Mouse (Mus musculus): ENCODE results near the gene Tex46.

Gene Tex46

GRCm38 (mm10) chr4:136610387-136610856 lies at the start of gene Tex46:
Gene Tex46 (plus strand): TSS chr4:136610437.
- DNase-seq (ENCODE audit: low read depth), result no peak

DNA sequence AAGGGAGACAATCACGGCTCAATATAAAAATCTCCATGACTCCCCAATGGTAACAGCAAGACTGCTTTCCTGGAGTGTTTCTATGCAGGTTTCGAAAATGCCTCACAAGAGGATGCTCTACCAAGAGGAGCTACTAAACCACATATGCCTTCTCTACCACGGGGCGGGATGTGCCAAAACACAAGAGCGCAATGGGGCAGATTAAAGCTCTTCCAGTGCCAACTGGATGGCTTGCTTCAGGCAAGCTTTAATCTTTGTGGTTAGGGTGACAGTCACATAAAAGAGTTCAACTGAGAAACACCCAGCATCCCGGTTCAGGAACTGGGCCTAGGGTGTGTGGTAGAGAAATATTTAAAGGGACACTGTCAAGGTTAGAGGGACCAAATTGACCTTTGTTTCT lies 47.5 kb upstream of the Tex46 start:
- DNase-seq (ENCODE audit: low read depth), result no peak

- peak; percentile 44 for DNase-seq (ENCODE audit: low read depth)
Measured at GRCm38 (mm10) chr4:136568629-136569028, 41.6 kb upstream of the Tex46 start.

GRCm38 (mm10) chr4:136569998-136570397 lies 40.2 kb upstream of the Tex46 start:
- DNase-seq (ENCODE audit: low read depth), result peak; percentile 79

DNA sequence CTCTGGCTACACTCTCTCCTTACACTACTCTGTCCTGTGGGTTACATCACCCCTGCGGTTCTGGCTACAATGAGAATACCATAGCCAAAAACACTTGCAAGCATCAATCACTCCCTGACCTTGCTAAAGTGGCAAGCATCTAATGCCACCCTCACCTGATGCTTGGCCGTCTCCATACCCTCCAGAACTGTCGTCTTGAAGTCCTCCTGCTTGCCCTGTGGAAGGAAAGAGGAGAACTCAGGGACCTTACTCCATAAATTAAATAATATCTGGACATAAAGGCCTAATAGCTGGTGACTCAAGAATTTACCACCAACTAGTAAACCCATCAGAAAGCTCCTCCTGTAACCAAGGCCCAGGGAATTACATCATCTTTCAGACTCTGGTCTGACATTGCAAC lies 28.4 kb upstream of the Tex46 start:
- DNase-seq (ENCODE audit: low read depth), result no peak

DNA sequence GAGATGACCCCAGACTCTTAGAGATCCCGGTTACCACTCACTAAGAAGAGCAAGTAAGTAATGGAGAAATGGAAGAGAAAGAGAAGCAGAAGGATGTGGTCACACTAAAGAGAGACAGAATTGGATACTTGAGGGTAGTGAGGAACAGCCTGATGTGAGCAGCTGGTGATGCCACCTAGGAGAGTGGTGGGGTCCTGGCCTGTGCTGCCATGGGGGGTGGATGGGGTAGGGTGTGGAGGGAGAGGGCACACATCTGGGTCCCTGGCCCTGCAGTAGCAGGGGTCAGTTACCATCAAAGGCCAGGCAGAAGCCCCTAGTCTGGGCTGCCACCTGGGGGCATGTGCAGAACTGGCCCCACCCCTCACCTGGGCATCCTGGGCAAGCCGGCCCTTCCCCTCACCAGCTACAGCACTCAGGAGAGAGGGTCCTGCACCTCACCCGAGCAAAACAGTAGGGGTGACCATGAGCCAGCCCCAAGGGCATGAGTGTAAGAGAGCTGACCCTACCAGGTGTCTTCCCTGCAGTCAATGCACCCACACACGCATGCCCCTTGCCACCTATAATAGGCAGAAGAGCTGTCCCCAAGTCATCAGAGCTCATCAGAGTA lies 22.9 kb upstream of the Tex46 start:
- no peak for DNase-seq (ENCODE audit: low read depth)

- DNase-seq (ENCODE audit: low read depth), result no peak
Measured at GRCm38 (mm10) chr4:136588003-136588402, 22.2 kb upstream of the Tex46 start.

DNA sequence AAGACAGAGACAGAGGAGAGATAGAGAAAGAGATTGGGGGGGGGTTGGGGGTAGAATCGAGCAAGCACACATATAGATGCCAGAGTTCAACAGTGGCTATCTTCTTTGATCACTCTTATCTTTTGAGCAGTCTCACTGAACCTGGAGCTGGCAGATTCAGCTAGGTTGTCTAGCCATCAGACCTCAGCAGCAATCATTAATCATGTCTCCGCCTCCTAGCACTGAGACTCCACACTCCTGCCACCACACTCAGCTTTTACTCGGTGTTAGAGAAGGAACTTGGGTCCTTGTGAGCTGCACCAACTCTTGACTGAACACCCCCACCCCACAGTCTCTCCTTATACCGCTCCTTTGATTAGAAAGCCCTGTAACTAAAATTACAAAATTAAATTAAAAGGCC lies 18.1 kb upstream of the Tex46 start:
- DNase-seq (ENCODE audit: low read depth), result no peak

DNA sequence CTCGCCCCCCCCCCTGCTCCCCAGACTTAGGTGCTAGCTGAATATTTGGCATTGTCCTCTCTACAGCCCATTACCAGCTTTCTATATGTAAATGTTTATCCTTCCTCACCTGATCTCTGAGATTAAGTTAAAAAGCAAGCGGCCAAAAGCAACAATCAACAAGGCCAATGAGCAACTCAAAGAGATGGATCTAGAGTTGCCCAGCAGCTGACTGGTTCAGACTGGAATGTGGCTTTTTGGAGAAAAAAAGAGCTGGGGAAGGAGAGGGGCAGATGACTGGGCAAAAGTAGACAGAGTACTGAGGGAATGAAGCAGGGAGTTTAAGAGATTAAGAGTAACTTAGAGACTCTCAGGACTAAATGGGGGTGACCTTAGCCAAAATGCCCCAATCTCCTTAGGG lies 16.2 kb upstream of the Tex46 start:
- DNase-seq (ENCODE audit: low read depth), result no peak

- no peak for DNase-seq (ENCODE audit: low read depth)
Measured at GRCm38 (mm10) chr4:136595221-136595620, 15.0 kb upstream of the Tex46 start.

- DNase-seq (ENCODE audit: low read depth), result no peak
Measured at GRCm38 (mm10) chr4:136598268-136598876, 11.9 kb upstream of the Tex46 start.

DNA sequence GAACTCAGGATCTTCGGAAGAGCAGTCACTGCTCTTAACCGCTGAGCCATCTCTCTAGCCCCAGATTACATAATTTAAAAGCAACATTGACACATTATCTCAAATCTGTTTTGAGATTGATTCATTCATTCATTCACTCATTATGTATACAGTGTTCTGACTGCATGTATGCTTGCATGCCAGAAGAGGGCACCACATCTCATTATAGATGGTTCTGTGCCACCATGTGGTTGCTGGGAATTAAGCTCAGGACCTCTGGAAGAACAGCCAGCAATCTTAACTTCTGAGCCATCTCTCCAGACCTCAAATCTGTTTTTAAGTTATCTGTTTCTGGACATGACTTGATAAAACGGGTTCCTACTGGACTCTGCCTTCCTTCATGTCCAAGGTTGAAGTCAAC lies 10.4 kb upstream of the Tex46 start:
- peak; percentile 35 for DNase-seq (ENCODE audit: low read depth)

- no peak for DNase-seq (ENCODE audit: low read depth)
Measured at GRCm38 (mm10) chr4:136600536-136600935, 9.7 kb upstream of the Tex46 start.

DNA sequence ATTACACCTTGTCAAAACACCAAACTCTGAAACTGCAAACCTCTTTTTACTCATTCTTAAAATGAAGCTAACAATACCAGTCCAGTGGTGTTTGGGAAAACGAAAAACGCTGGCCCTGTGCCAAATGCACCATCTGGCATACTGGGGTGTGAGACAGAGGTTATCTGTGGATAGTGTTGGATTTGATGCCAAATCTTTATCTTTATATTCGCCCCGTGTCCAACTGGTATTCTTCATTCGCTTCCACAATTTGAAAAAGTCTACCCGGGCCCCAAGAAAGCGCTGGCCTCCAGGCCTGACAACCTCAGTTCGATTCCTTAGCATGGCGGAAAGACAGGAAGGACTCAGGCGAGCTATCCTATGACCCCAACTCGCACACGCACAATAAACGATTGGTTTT lies 8.8 kb upstream of the Tex46 start:
- DNase-seq (ENCODE audit: low read depth), result peak; percentile 61

DNA sequence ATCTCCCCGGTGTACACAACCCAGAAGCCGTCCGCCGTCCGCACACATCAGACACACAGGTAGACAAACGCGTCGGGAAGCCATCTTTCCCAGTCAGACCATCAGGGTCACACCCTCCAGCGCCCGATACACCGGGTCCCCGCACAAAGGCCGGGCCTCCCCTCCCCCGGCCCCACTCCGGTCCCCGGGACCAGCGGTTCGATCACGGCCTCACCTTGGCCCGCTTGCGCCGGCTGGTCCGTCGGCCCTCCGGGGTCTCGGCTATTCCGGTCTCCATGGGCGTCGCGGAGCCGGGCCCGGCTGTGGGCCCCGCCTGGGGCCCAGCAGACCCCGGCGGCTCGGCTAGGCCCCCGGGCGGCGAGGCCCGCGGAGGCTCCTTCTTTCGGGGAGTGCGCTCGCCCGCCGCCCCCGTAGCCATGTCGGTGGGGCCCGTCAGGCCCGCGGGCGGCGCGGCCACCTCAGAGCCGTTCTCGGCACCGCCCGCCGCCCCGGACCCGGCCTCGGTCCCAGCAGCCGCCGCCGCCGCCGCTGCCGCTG lies 8.2 kb upstream of the Tex46 start:
- peak; percentile 70 for DNase-seq (ENCODE audit: low read depth)

DNA sequence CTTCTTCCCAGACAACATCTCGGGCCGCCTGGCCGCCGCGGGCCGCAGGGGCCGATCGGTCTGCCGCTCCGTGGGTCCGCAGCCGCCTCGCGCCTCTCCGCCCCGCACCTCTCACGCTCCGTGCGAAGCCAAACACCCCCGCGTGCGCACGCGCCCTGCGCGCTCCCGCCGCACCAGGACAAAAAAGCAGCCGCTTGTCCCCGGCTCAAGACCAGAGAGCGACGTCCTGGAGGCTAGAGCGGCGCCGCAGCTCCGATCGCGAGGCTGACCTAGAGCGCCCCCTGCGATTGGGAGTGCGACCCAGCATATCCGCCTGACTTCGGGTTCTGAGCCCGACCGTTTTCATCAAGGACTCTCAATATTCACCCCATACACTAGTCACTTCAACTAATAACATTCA lies 7.7 kb upstream of the Tex46 start, which contains the start of gene Kdm1a:
TSS of gene Kdm1a (minus strand) at position 156 of the 400 bp plus-strand sequence.
- DNase-seq (ENCODE audit: low read depth), result peak; percentile 96

- no peak for DNase-seq (ENCODE audit: low read depth)
Measured at GRCm38 (mm10) chr4:136605756-136606485, 4.3 kb upstream of the Tex46 start.

GRCm38 (mm10) chr4:136613657-136614056 lies 3.4 kb downstream of the Tex46 start:
- DNase-seq (ENCODE audit: low read depth), result no peak

- peak; percentile 81 for DNase-seq (ENCODE audit: low read depth)
Measured at GRCm38 (mm10) chr4:136621336-136621735, 11.1 kb downstream of the Tex46 start.

- DNase-seq (ENCODE audit: low read depth), result no peak
Measured at GRCm38 (mm10) chr4:136621956-136622355, 11.7 kb downstream of the Tex46 start.

DNA sequence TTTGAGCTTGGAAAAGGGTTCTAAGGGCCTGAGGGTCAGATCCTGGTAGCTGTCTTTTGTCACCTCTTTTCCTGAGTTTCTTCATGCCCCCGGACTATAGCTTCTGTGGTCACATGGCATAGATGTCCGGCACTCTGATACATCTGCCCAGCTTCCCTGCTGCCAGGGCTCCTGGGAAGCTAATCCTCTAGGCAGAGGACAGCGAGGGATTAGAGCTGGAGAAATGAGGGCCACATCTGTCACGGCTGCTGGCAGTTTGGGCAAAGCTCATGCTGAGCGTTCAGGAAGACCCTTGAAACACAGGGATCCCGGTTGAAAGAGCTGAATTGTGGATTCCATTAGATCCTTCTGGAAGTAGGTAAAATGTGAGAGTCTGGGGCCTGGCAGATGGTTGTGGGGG lies 12.2 kb downstream of the Tex46 start, which contains the start of gene Lactbl1:
TSS of gene Lactbl1 (plus strand) at position 234 of the 400 bp plus-strand sequence.
- no peak for DNase-seq (ENCODE audit: low read depth)

GRCm38 (mm10) chr4:136626590-136626989 lies 16.4 kb downstream of the Tex46 start:
- DNase-seq (ENCODE audit: low read depth), result peak; percentile 39

Measured in induced T-regulatory cell, adult 2 months (primary cell).